Mouse (Mus musculus): ENCODE measurements around the gene Map2k4.

DNA sequence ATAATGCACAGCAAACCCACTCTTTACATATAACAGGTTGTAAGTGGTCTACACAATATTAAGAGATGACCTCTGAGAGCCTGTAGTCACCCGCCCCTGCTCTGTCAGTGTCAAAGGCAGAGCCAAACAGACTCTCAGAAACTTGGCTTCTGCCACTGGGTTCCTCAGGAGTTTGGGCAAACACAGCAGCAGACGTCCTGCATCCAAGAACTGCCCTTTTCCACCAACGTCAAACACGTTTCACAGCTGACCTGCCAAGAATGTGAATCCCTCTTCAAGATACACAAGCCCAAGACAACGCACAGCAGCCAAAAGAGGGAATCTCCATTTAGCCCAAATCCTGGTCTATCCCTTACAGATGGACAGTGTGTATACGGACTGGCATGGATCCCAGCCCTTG, 147.8 kb downstream of the Map2k4 start:
- TF ChIP-seq POLR2A (IDR thresholded peaks at IDR 0.05; ENCODE audit: insufficient read depth, low read length) (no peak), EP300 (IDR thresholded peaks at IDR 0.05; ENCODE audit: insufficient read depth, low read depth, low read length) (no peak)
